Mouse (Mus musculus): ENCODE results near the gene Mapk1ip1. TPM values are rescaled to one million over a fixed set of nuclear protein-coding genes. Genes with fewer than 3 reads are reported as not detected.

Gene Mapk1ip1
- polyA plus RNA-seq, 1 experiment: 47.4 TPM

GRCm38 (mm10) chr7:138840594-138841021 is 5.5 kb downstream of the Mapk1ip1 start:
- peak; percentile 42 for DNase-seq (ENCODE audit: low spot score)

- DNase-seq (ENCODE audit: low spot score): no peak
Observed at GRCm38 (mm10) chr7:138835028-138835427, 11.0 kb downstream of the Mapk1ip1 start.

- peak; percentile 61 for DNase-seq (ENCODE audit: low spot score)
Observed at GRCm38 (mm10) chr7:138827812-138828211, 18.3 kb downstream of the Mapk1ip1 start.

GRCm38 (mm10) chr7:138824995-138825756 is 20.9 kb downstream of the Mapk1ip1 start:
- DNase-seq (ENCODE audit: low spot score): no peak

- DNase-seq (ENCODE audit: low spot score): no peak
Observed at GRCm38 (mm10) chr7:138824423-138824822, 21.6 kb downstream of the Mapk1ip1 start.

GRCm38 (mm10) chr7:138818314-138818713 is 27.8 kb downstream of the Mapk1ip1 start:
- no peak for DNase-seq (ENCODE audit: low spot score)

- DNase-seq (ENCODE audit: low spot score): no peak
Observed at GRCm38 (mm10) chr7:138813213-138813875, 32.7 kb downstream of the Mapk1ip1 start.

GRCm38 (mm10) chr7:138807146-138807545 is 38.9 kb downstream of the Mapk1ip1 start:
- DNase-seq (ENCODE audit: low spot score): no peak

- no peak for DNase-seq (ENCODE audit: low spot score)
Observed at GRCm38 (mm10) chr7:138803386-138803785, 42.7 kb downstream of the Mapk1ip1 start.

- no peak for DNase-seq (ENCODE audit: low spot score)
Observed at GRCm38 (mm10) chr7:138788109-138788508, 58.0 kb downstream of the Mapk1ip1 start.

Other genes with a start within 250 kb of the Mapk1ip1 start
- 36.9 and 38.5 TPM in 2 replicates for gene Ppp2r2d, start 194 bp downstream of the Mapk1ip1 start, polyA plus RNA-seq (2012; rRNA removed)
- gene Bnip3, start 63.2 kb upstream of the Mapk1ip1 start, polyA plus RNA-seq (2012; rRNA removed): 55.6 and 61.9 TPM in 2 replicates
- gene Jakmip3, start 94.5 kb upstream of the Mapk1ip1 start, polyA plus RNA-seq (2012; rRNA removed): 0.94 and 1.0 TPM in 2 replicates
- gene Dpysl4, start 239.7 kb upstream of the Mapk1ip1 start, polyA plus RNA-seq (2012; rRNA removed): 3.7 and 4.3 TPM in 2 replicates